Mouse (Mus musculus) limb, embryonic 14.5 days (tissue): Measurements from ENCODE around the gene Rhoj. TPM values are rescaled to one million over a fixed set of nuclear protein-coding genes. Genes with fewer than 3 reads are reported as not detected.

Source experiments
- ATAC-seq: fragments of 200-750 bp; cut with Nextera tagmentation; 2 replicates; pipeline ENCODE4 v1.8.0; 2017; ENCODE audit warnings: low read depth, moderate number of reproducible peaks, moderate TSS enrichment; ENCODE audit not compliant: low FRiP score
- DNase-seq: peaks from one replicate; pipeline ENCODE4 v3.0.0-alpha.2; 2015; ENCODE audit warnings: low spot score
- H3K27ac ChIP-seq: fragments of 300-500 bp; sonication (generic); replicated peaks from 2 replicates; pipeline ENCODE4 v1.5.1; 2014; ENCODE audit warnings: low read depth, mild to moderate bottlenecking, low read length, moderate library complexity, mixed read lengths
- H3K27me3 ChIP-seq: fragments of 300-500 bp; sonication (generic); 2 replicates; pipeline ENCODE4 v1.6.1; 2014; ENCODE audit warnings: low read length, mixed read lengths; ENCODE audit not compliant: control insufficient read depth, insufficient read depth
- H3K36me3 ChIP-seq: fragments of 300-500 bp; sonication (generic); 2 replicates; pipeline ENCODE4 v1.6.1; 2014; ENCODE audit warnings: mild to moderate bottlenecking, low read length, moderate library complexity, mixed read lengths; ENCODE audit not compliant: control insufficient read depth, insufficient read depth
- H3K4me1 ChIP-seq: fragments of 300-500 bp; sonication (generic); 2 replicates; pipeline ENCODE4 v1.6.1; 2014; ENCODE audit warnings: antibody characterized with exemption, low read length, mixed read lengths; ENCODE audit not compliant: control insufficient read depth, insufficient read depth
- H3K4me2 ChIP-seq: fragments of 300-500 bp; sonication (generic); replicated peaks from 2 replicates; pipeline ENCODE4 v1.6.1; 2014; ENCODE audit warnings: low read depth, mild to moderate bottlenecking, low read length, moderate library complexity; ENCODE audit not compliant: severe bottlenecking
- H3K4me3 ChIP-seq: fragments of 300-500 bp; sonication (generic); replicated peaks from 2 replicates; pipeline ENCODE4 v1.5.1; 2014; ENCODE audit warnings: low read length
- H3K9ac ChIP-seq: fragments of 300-500 bp; sonication (generic); 2 replicates; pipeline ENCODE4 v1.6.1; 2014; ENCODE audit warnings: mild to moderate bottlenecking, low read depth, low read length, moderate library complexity; ENCODE audit not compliant: severe bottlenecking
- H3K9me3 ChIP-seq: fragments of 300-500 bp; sonication (generic); 2 replicates; pipeline ENCODE4 v1.6.1; 2016; ENCODE audit warnings: low read length; ENCODE audit not compliant: control insufficient read depth
- POLR2A ChIP-seq: fragments of 200-500 bp; IDR thresholded peaks from 2 replicates; pipeline ENCODE4 v1.8.0; 2012; ENCODE audit warnings: inconsistent platforms, mild to moderate bottlenecking, moderate library complexity, borderline replicate concordance; ENCODE audit not compliant: insufficient read depth, insufficient read length; ENCODE audit errors: extremely low read depth
- WGBS: fragments of 180-500 bp; shearing (Covaris S2); extraction: QIAGEN DNeasy Blood & Tissue Kit; methylation state at CpG from one replicate; pipeline ENCODE4 v1.1.7; 2014; 5-methylcytosine and 5-hydroxymethylcytosine counted together
- polyA plus RNA-seq, 2 experiments: library from polyadenylated mRNA; depleted of rRNA in 1 of 2; stranded (reverse) in 1 of 2; unstranded in 1 of 2; fragments of >200 nt; fragmentation: Nextera tagmentation in 1 of 2; extraction: Ambion mirVana in 1 of 2; gene quantifications; 2 replicates each; pipeline versions ENCODE4 v1.2.1 to v1.2.3; 2012 to 2014

The Rhoj gene
- polyA plus RNA-seq, 2 experiments = 80.1 to 99.9 TPM

- DNase-seq (no peak), ATAC-seq (no peak)
- WGBS = 90% methylated on average over 12 of the region's 12 CpGs
- Histone ChIP-seq H3K4me2 (no peak overlapping the region), H3K4me1 (no peaks in the 10 kb centered on the region), H3K9ac (no peak overlapping the region), H3K4me3 (no peak overlapping the region), H3K27ac (no peak overlapping the region), H3K27me3 (no peaks in the 10 kb centered on the region), H3K36me3 (no peaks in the 10 kb centered on the region), H3K9me3 (no peaks in the 10 kb centered on the region)
- TF ChIP-seq POLR2A = no peak
Observed at GRCm38 (mm10) chr12:75375060-75375459, 66.9 kb downstream of the Rhoj start.

GRCm38 (mm10) chr12:75376126-75376525 is 68.0 kb downstream of the Rhoj start:
- no peaks in the 10 kb centered on the region for H3K27me3 ChIP-seq
- no peak for TF ChIP-seq POLR2A
- no peaks in the 10 kb centered on the region for H3K36me3 ChIP-seq
- DNase-seq (no peak), ATAC-seq (no peak)
- no peak overlapping the region for H3K27ac ChIP-seq
- 74% methylated on average over 6 of the region's 6 CpGs for WGBS
- no peaks in the 10 kb centered on the region for H3K4me1 ChIP-seq
- no peak overlapping the region for H3K4me3 ChIP-seq
- H3K9me3 ChIP-seq = no peaks in the 10 kb centered on the region
- no peak overlapping the region for H3K9ac ChIP-seq
- H3K4me2 ChIP-seq = no peak overlapping the region

- Histone ChIP-seq H3K27me3 (no peaks in the 10 kb centered on the region), H3K9me3 (no peaks in the 10 kb centered on the region), H3K9ac (no peak overlapping the region), H3K4me2 (no peak overlapping the region), H3K27ac (no peak overlapping the region), H3K36me3 (no peaks in the 10 kb centered on the region), H3K4me1 (no peaks in the 10 kb centered on the region), H3K4me3 (no peak overlapping the region)
- ATAC-seq (no peak), DNase-seq (no peak)
- TF ChIP-seq POLR2A = no peak
- 87% methylated on average over 9 of the region's 9 CpGs for WGBS
Observed at GRCm38 (mm10) chr12:75386731-75387130, 78.6 kb downstream of the Rhoj start.

- Histone ChIP-seq H3K9ac (no peak overlapping the region), H3K27me3 (no peaks in the 10 kb centered on the region), H3K4me3 (no peak overlapping the region), H3K36me3 (no peaks in the 10 kb centered on the region), H3K9me3 (no peaks in the 10 kb centered on the region), H3K4me1 (no peaks in the 10 kb centered on the region), H3K4me2 (no peak overlapping the region), H3K27ac (no peak overlapping the region)
- ATAC-seq (0 out of 2 replicates have a peak, but pooled peaks have one; percentile 6), DNase-seq (peak; percentile 21)
- whole genome bisulfite sequencing = 57% methylated on average over 8 of the region's 8 CpGs
- TF ChIP-seq POLR2A = no peak
Observed at GRCm38 (mm10) chr12:75387156-75387555, 79.0 kb downstream of the Rhoj start.

- H3K36me3 ChIP-seq = no peaks in the 10 kb centered on the region
- H3K9ac ChIP-seq = no peak overlapping the region
- no peaks in the 10 kb centered on the region for H3K27me3 ChIP-seq
- WGBS = 86% methylated on average over 15 of the region's 15 CpGs
- no peaks in the 10 kb centered on the region for H3K9me3 ChIP-seq
- H3K4me1 ChIP-seq = no peaks in the 10 kb centered on the region
- H3K4me2 ChIP-seq = no peak overlapping the region
- no peak overlapping the region for H3K4me3 ChIP-seq
- ATAC-seq (no peak), DNase-seq (no peak)
- H3K27ac ChIP-seq = no peak overlapping the region
- no peak for TF ChIP-seq POLR2A
Observed at GRCm38 (mm10) chr12:75387846-75388245, 79.7 kb downstream of the Rhoj start.

- TF ChIP-seq POLR2A = no peak
- ATAC-seq = no peak
Observed at GRCm38 (mm10) chr12:75388521-75388920, 80.4 kb downstream of the Rhoj start.

More at GRCm38 (mm10) chr12:75388521-75388920, 80.4 kb downstream of the Rhoj start:
- no peak overlapping the region for H3K4me3 ChIP-seq
- no peaks in the 10 kb centered on the region for H3K27me3 ChIP-seq
- no peak overlapping the region for H3K9ac ChIP-seq
- H3K36me3 ChIP-seq = no peaks in the 10 kb centered on the region
- WGBS = 90% methylated on average over 9 of the region's 9 CpGs
- H3K4me1 ChIP-seq = no peaks in the 10 kb centered on the region
- no peak overlapping the region for H3K4me2 ChIP-seq
- no peak for DNase-seq
- H3K9me3 ChIP-seq = no peaks in the 10 kb centered on the region
- no peak overlapping the region for H3K27ac ChIP-seq
